Mouse (Mus musculus) cerebellum, adult 2 months (tissue): ENCODE results near the gene Tln2. TPM values are rescaled to one million over a fixed set of nuclear protein-coding genes. Genes with fewer than 3 reads are reported as not detected.

Source experiments
- DNase-seq, 2 experiments: peaks; one replicate each; pipeline ENCODE4 v3.0.0; 2021
- H3K27ac ChIP-seq: fragments of 200-500 bp; 2 replicates; pipeline ENCODE4 v1.5.1; 2012; ENCODE audit warnings: low read length, control low read depth, inconsistent platforms; ENCODE audit not compliant: insufficient read depth
- H3K27me3 ChIP-seq: fragments of 200-500 bp; 2 replicates; pipeline ENCODE4 v1.6.1; 2012; ENCODE audit warnings: inconsistent platforms, mild to moderate bottlenecking, low read length, moderate library complexity; ENCODE audit not compliant: control insufficient read depth, insufficient read depth
- H3K4me1 ChIP-seq: fragments of 200-500 bp; 2 replicates; pipeline ENCODE4 v1.6.1; 2011; ENCODE audit warnings: low read length; ENCODE audit not compliant: control insufficient read depth, insufficient read depth
- H3K4me3 ChIP-seq: fragments of 200-500 bp; replicated peaks from 2 replicates; pipeline ENCODE3; 2011; ENCODE audit warnings: mild to moderate bottlenecking, low read depth, low read length, control low read depth; ENCODE audit not compliant: insufficient read depth
- CTCF ChIP-seq: fragments of 200-500 bp; IDR thresholded peaks from 2 replicates; pipeline ENCODE4 v1.5.1; 2011; ENCODE audit warnings: low read depth, mild to moderate bottlenecking, control low read depth, low read length, moderate library complexity, borderline replicate concordance; ENCODE audit not compliant: insufficient read depth
- POLR2A ChIP-seq: fragments of 200-500 bp; IDR thresholded peaks from 2 replicates; pipeline ENCODE4 v1.6.1; 2011; ENCODE audit warnings: low read length, control low read depth, borderline replicate concordance; ENCODE audit not compliant: insufficient read depth
- whole genome bisulfite sequencing: fragments of 180-500 bp; shearing (Covaris S2); methylation state at CpG from one replicate; pipeline ENCODE4 v1.1.7; 2018; 5-methylcytosine and 5-hydroxymethylcytosine counted together
- polyA plus RNA-seq: library from polyadenylated mRNA; depleted of rRNA; stranded (reverse); fragments of >200 nt; gene quantifications from 2 replicates; pipeline ENCODE4 v1.2.3, GENCODE M21; 2012

The Tln2 gene
- polyA plus RNA-seq, 1 experiment, result 28.7 TPM

DNA sequence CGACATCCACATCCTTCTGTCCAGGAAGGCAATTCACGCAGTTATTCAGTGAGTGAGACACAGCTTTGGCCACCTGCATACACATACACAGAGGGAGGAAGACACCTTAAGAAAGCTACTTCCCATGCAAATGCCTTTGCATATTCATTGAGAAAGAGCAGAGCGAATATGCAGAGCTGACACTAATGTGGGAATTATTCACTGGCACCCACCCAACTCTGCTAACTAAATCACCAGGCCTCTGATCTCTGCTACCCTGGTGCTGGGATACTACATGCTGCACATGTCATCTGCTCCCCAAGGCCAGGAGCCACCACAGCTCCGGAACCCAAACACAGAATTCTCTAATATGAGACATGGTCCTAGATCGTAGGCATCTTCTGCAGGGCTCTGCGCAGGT lies 237.6 kb downstream of the Tln2 start:
- Histone ChIP-seq H3K4me3 (no peak overlapping the region), H3K27ac (no peak overlapping the region), H3K27me3 (no peaks in the 10 kb centered on the region), H3K4me1 (no peaks in the 10 kb centered on the region)
- 76% methylated on average over 6 of the region's 6 CpGs for WGBS
- no peak for TF ChIP-seq CTCF
- TF ChIP-seq POLR2A, result no peak
- no peak for DNase-seq

DNA sequence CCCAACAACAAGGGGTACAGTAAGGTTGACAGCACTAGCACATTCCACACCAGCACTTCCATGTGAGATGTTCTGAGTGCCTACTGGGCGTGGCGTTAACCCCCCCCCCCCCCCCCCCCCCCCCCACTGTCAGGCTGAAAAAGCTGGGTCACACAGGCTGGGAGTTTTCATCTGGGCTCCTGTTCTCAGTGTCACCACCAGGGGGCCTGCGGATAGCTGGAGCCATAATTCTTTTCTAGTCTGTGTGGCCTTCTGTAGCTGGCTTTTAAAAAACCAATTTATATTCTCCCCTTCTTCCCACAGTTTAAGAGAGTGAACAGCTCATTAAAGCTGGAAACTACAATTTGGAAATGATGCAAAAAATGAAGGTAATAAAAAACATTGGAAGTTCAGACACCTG lies 244.1 kb downstream of the Tln2 start:
- Histone ChIP-seq H3K27ac (no peak overlapping the region), H3K4me3 (no peak overlapping the region), H3K27me3 (no peaks in the 10 kb centered on the region), H3K4me1 (no peaks in the 10 kb centered on the region)
- 10% methylated on average over 3 of the region's 3 CpGs for WGBS
- peak; percentile 18 to 34 for DNase-seq
- TF ChIP-seq POLR2A (no peak), CTCF (peak; percentile 51)

DNA sequence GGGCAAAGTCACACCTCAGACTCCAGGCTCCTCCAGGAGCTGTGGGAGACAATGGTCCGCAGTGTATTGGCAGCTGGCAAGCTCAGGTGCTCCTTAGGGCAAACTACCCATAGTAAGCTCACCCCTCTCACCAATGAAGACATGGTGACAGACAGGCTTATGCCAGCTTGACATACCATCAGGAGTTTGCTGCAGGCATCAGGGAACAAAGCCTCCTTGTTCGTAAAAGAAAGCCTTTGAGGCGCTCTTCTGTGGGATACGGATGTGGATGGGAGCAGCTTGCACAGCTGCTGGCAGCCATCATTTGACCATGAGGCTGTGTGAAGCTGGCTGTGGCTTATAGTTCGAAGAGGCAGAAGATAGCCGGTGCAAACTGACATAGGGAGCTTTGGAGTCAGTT lies 254.5 kb downstream of the Tln2 start:
- no peak overlapping the region for H3K4me3 ChIP-seq
- H3K27ac ChIP-seq, result no peak overlapping the region
- WGBS, result 80% methylated on average over 6 of the region's 6 CpGs
- H3K4me1 ChIP-seq, result no peaks in the 10 kb centered on the region
- TF ChIP-seq POLR2A (no peak), CTCF (no peak)
- no peak for DNase-seq
- no peaks in the 10 kb centered on the region for H3K27me3 ChIP-seq

DNA sequence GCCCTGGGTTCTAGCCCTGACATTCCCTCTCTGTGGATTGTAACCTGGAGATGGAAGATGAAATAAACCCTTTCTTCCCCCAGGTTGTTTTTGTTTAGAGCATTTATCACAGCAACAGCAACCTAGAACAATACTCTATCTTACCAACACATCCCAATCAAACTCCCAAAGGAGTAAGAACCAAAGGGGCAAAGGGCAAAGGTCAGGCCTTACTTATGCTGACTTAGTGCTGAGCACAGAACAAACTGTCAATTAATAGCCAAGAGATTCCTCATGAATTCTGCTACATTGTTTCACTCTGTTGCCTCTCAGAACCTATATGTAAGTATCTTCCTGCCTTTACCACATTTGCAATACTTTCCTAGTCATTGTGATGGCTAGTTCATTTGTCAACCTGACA lies 255.5 kb downstream of the Tln2 start:
- Histone ChIP-seq H3K27me3 (no peaks in the 10 kb centered on the region), H3K4me3 (no peak overlapping the region), H3K27ac (no peak overlapping the region), H3K4me1 (no peaks in the 10 kb centered on the region)
- DNase-seq, result no peak
- TF ChIP-seq POLR2A, result no peak
- TF ChIP-seq CTCF, result no peak

DNA sequence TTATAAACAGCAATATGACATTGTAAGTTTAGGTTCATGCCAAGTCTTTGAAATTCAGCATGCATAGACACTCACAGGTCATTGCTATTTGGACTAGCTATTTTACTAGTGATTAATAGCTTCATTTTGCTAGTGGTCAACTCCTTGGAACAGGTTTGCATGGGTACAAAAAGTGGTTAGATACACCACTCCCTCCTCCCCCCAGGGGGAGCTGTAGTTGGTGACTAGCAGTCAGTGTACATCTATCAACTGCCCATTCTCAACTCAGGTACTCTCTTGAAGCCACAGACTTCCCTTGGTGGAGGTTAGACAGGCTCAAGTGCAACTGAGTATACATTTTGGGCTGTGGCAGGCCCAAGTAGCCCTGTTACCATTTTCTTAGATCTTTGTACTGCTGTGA lies 256.5 kb downstream of the Tln2 start:
- Histone ChIP-seq H3K27ac (no peak overlapping the region), H3K27me3 (no peaks in the 10 kb centered on the region), H3K4me3 (no peak overlapping the region), H3K4me1 (no peaks in the 10 kb centered on the region)
- no peak for DNase-seq
- TF ChIP-seq CTCF (no peak), POLR2A (no peak)

DNA sequence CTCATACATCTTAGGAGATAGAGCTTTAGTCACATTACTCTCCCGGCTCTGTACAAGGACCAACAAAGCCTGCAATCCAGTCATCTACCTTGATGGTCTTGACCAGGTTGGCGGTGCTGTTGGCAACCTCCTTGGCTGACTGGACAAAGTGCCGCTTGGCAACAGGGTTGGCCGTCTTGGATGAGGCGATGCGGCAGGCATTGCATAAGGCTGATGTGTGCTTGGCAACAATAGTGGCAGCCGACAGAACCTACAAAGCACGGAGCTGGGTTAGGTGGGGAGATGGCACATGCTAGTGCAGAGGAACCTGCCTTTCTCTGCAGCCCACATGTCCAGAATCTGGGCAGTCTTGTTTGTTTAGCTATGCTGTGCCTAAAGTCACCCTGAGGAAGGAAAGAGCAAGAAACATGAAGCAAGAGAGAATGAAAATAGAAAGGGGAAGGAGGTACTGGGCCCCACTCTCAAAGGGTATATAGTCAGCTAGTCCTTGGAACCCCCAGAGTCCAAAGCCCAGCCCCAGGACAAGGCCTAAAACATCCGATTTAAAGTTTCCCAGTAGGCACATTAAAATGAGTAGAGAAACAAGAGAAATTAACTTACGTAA lies 257.0 kb downstream of the Tln2 start:
- no peaks in the 10 kb centered on the region for H3K4me1 ChIP-seq
- TF ChIP-seq POLR2A, result no peak
- no peak for TF ChIP-seq CTCF
- 55% methylated on average over 10 of the region's 10 CpGs for WGBS
- DNase-seq, result peak; percentile 26 to 61
- no peak overlapping the region for H3K4me3 ChIP-seq
- no peaks in the 10 kb centered on the region for H3K27me3 ChIP-seq
- no peak overlapping the region for H3K27ac ChIP-seq

DNA sequence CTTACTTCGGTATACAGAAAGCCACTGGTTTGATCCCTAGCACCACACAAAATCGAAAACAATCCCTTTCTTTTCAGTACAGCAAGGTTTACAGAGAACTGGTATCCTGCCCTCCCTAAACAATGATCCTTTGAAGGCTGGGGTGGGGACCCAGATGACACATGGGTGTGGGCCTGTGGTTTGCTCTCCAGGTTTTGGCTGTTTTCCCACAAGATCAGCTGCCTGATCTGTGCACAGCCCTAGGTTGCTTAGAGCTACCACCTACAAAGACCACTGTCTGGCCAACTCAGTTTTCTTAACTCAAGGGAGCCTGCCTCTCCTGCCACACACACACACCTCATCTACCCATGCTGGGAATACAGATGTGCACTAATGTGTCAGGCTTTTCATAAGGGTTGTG lies 257.9 kb downstream of the Tln2 start:
- Histone ChIP-seq H3K4me3 (no peak overlapping the region), H3K27ac (no peak overlapping the region), H3K27me3 (no peaks in the 10 kb centered on the region), H3K4me1 (no peaks in the 10 kb centered on the region)
- no peak for DNase-seq
- no peak for TF ChIP-seq CTCF
- 85% methylated on average over 2 of the region's 2 CpGs for WGBS

DNA sequence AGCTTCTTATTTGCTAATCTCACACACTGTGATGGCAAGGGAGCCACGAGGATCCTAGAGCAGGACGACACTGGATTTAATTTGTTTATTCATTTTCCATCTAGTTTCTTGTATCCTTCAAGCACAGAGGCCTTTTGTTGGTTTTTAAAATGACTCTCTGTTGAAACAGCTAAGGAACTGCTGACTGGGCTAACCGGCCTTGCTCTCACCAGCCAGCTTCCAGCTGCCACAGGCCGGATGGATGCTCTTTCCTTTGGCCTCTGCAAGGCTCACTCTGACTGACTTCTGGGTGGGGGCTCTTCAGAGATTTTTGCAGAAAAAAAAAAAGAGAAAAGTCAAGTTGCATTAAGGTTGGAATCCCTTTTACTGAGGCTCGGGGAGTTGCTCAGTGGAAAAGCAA lies 258.7 kb downstream of the Tln2 start:
- no peaks in the 10 kb centered on the region for H3K27me3 ChIP-seq
- no peak overlapping the region for H3K4me3 ChIP-seq
- no peak for DNase-seq
- H3K4me1 ChIP-seq, result no peaks in the 10 kb centered on the region
- H3K27ac ChIP-seq, result no peak overlapping the region
- TF ChIP-seq POLR2A (no peak), CTCF (no peak)
- 75% methylated on average over 5 of the region's 5 CpGs for WGBS

DNA sequence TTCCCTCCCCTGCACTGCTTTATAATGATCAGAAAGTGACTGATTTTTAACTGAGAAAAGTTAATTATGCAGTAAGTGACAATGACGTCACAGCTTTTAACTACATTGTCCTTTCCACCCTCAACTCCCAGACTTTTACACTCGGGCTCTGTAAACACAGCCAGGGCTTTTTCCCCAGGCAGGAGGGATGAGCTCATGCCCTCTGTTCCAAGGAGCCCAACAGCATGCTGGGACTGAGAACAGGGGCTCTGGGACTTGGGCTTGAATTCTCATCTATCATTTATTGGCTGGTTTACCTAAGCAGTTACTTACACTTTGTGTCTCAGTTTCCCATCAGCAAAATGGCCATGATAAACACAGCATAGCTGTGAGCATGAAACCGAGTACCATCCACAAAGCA lies 259.2 kb downstream of the Tln2 start:
- H3K4me3 ChIP-seq, result no peak overlapping the region
- no peaks in the 10 kb centered on the region for H3K4me1 ChIP-seq
- no peak for TF ChIP-seq CTCF
- TF ChIP-seq POLR2A, result no peak
- DNase-seq, result no peak
- no peaks in the 10 kb centered on the region for H3K27me3 ChIP-seq
- H3K27ac ChIP-seq, result no peak overlapping the region
- WGBS, result 51% methylated on average over 3 of the region's 3 CpGs
